Mouse (Mus musculus): ENCODE measurements around the gene Eya3. TPM values are rescaled to one million over a fixed set of nuclear protein-coding genes. Genes with fewer than 3 reads are reported as not detected.
"Not testable (repeated sequence)": the region's sequence is repeated elsewhere in the genome, so short reads cannot be mapped to it uniquely, and the experiment has no call there.

The Eya3 gene
- polyA plus RNA-seq, 1 experiment = 17.6 TPM

- DNase-seq (ENCODE audit: low spot score) = no peak
These were observed 8.7 kb downstream of the Eya3 start for GRCm38 (mm10) chr4:132647439-132647838.

- no peak for DNase-seq (ENCODE audit: low spot score)
These were observed 10.6 kb downstream of the Eya3 start for GRCm38 (mm10) chr4:132649271-132649999.

GRCm38 (mm10) chr4:132652842-132653241 is 14.1 kb downstream of the Eya3 start:
- peak; percentile 23 for DNase-seq (ENCODE audit: low spot score)

GRCm38 (mm10) chr4:132653799-132654198 is 15.0 kb downstream of the Eya3 start:
- DNase-seq (ENCODE audit: low spot score) = no peak

GRCm38 (mm10) chr4:132655290-132655689 is 16.5 kb downstream of the Eya3 start:
- DNase-seq (ENCODE audit: low spot score) = no peak

GRCm38 (mm10) chr4:132659106-132659505 is 20.3 kb downstream of the Eya3 start:
- no peak for DNase-seq (ENCODE audit: low spot score)

GRCm38 (mm10) chr4:132672697-132673096 is 33.9 kb downstream of the Eya3 start:
- no peak for DNase-seq (ENCODE audit: low spot score)

GRCm38 (mm10) chr4:132676771-132677539 is 38.2 kb downstream of the Eya3 start:
- no peak for DNase-seq (ENCODE audit: low spot score)

GRCm38 (mm10) chr4:132689634-132690033 is 50.8 kb downstream of the Eya3 start:
- DNase-seq (ENCODE audit: low spot score) = no peak

GRCm38 (mm10) chr4:132693366-132693765 is 54.6 kb downstream of the Eya3 start:
- no peak for DNase-seq (ENCODE audit: low spot score)

- DNase-seq (ENCODE audit: low spot score) = no peak
These were observed 63.3 kb downstream of the Eya3 start for GRCm38 (mm10) chr4:132702076-132702475.

- DNase-seq (ENCODE audit: low spot score) = no peak
These were observed 68.1 kb downstream of the Eya3 start for GRCm38 (mm10) chr4:132706885-132707284.

- DNase-seq (ENCODE audit: low spot score) = no peak
These were observed 74.4 kb downstream of the Eya3 start for GRCm38 (mm10) chr4:132713181-132713580.

- DNase-seq (ENCODE audit: low spot score) = no peak
These were observed 79.5 kb downstream of the Eya3 start for GRCm38 (mm10) chr4:132718251-132718650.

- DNase-seq (ENCODE audit: low spot score) = no peak
These were observed 89.4 kb downstream of the Eya3 start for GRCm38 (mm10) chr4:132728233-132728632.

GRCm38 (mm10) chr4:132731616-132732015 is 92.8 kb downstream of the Eya3 start:
- DNase-seq (ENCODE audit: low spot score) = no peak

GRCm38 (mm10) chr4:132732148-132732684 is 93.4 kb downstream of the Eya3 start, which contains the start of gene Xkr8:
Gene Xkr8, minus strand, starts transcription at chr4:132732546.
- DNase-seq (ENCODE audit: low spot score) = peak; percentile 76

- no peak for DNase-seq (ENCODE audit: low spot score)
These were observed 94.4 kb downstream of the Eya3 start for GRCm38 (mm10) chr4:132733071-132733770.

GRCm38 (mm10) chr4:132734766-132735165 is 96.0 kb downstream of the Eya3 start:
- DNase-seq (ENCODE audit: low spot score) = no peak

GRCm38 (mm10) chr4:132735389-132735788 is 96.6 kb downstream of the Eya3 start:
- DNase-seq (ENCODE audit: low spot score) = no peak

GRCm38 (mm10) chr4:132735894-132736293 is 97.1 kb downstream of the Eya3 start:
- DNase-seq (ENCODE audit: low spot score) = no peak

GRCm38 (mm10) chr4:132737154-132737553 is 98.4 kb downstream of the Eya3 start:
- not testable (repeated sequence) for DNase-seq (ENCODE audit: low spot score)

Data from urinary bladder, adult 2 months (tissue).